Mouse (Mus musculus): Measurements from ENCODE around the gene Cenpj.

Gene Cenpj

GRCm38 (mm10) chr14:56575416-56575815, at the start of gene Cenpj, which contains the start of gene Parp4:
TSS of gene Cenpj (minus strand) at chr14:56575425.
TSS of gene Parp4 (plus strand) at chr14:56575619.
- DNase-seq (ENCODE audit: extremely low read depth, low read depth) = peak; percentile 72

- DNase-seq (ENCODE audit: extremely low read depth, low read depth) = no peak
Observed at GRCm38 (mm10) chr14:56620425-56620824, 45.2 kb upstream of the Cenpj start.

GRCm38 (mm10) chr14:56617470-56617869, 42.2 kb upstream of the Cenpj start:
- no peak for DNase-seq (ENCODE audit: extremely low read depth, low read depth)

- DNase-seq (ENCODE audit: extremely low read depth, low read depth) = no peak
Observed at GRCm38 (mm10) chr14:56613212-56613611, 38.0 kb upstream of the Cenpj start.

GRCm38 (mm10) chr14:56605136-56605535, 29.9 kb upstream of the Cenpj start:
- DNase-seq (ENCODE audit: extremely low read depth, low read depth) = no peak

- DNase-seq (ENCODE audit: extremely low read depth, low read depth) = no peak
Observed at GRCm38 (mm10) chr14:56604438-56604837, 29.2 kb upstream of the Cenpj start.

- DNase-seq (ENCODE audit: extremely low read depth, low read depth) = no peak
Observed at GRCm38 (mm10) chr14:56602069-56602468, 26.8 kb upstream of the Cenpj start.

GRCm38 (mm10) chr14:56598759-56599158, 23.5 kb upstream of the Cenpj start:
- DNase-seq (ENCODE audit: extremely low read depth, low read depth) = no peak

- no peak for DNase-seq (ENCODE audit: extremely low read depth, low read depth)
Observed at GRCm38 (mm10) chr14:56594811-56595210, 19.6 kb upstream of the Cenpj start.

GRCm38 (mm10) chr14:56592191-56592590, 17.0 kb upstream of the Cenpj start:
- no peak for DNase-seq (ENCODE audit: extremely low read depth, low read depth)

- DNase-seq (ENCODE audit: extremely low read depth, low read depth) = no peak
Observed at GRCm38 (mm10) chr14:56582294-56582693, 7.1 kb upstream of the Cenpj start.

- DNase-seq (ENCODE audit: extremely low read depth, low read depth) = peak; percentile 45
Observed at GRCm38 (mm10) chr14:56581117-56581516, 5.9 kb upstream of the Cenpj start.

- no peak for DNase-seq (ENCODE audit: extremely low read depth, low read depth)
Observed at GRCm38 (mm10) chr14:56579011-56579410, 3.8 kb upstream of the Cenpj start.

- DNase-seq (ENCODE audit: extremely low read depth, low read depth) = no peak
Observed at GRCm38 (mm10) chr14:56575969-56576901, 1.0 kb upstream of the Cenpj start.

- DNase-seq (ENCODE audit: extremely low read depth, low read depth) = no peak
Observed at GRCm38 (mm10) chr14:56572546-56572945, 2.7 kb downstream of the Cenpj start.

- peak; percentile 89 for DNase-seq (ENCODE audit: extremely low read depth, low read depth)
Observed at GRCm38 (mm10) chr14:56571310-56572093, 3.7 kb downstream of the Cenpj start.

GRCm38 (mm10) chr14:56569041-56569440, 6.2 kb downstream of the Cenpj start:
- no peak for DNase-seq (ENCODE audit: extremely low read depth, low read depth)

- no peak for DNase-seq (ENCODE audit: extremely low read depth, low read depth)
Observed at GRCm38 (mm10) chr14:56567476-56567875, 7.7 kb downstream of the Cenpj start.

GRCm38 (mm10) chr14:56559134-56559533, 16.1 kb downstream of the Cenpj start:
- no peak for DNase-seq (ENCODE audit: extremely low read depth, low read depth)

GRCm38 (mm10) chr14:56554716-56555115, 20.5 kb downstream of the Cenpj start:
- no peak for DNase-seq (ENCODE audit: extremely low read depth, low read depth)

GRCm38 (mm10) chr14:56553331-56553730, 21.9 kb downstream of the Cenpj start:
- no peak for DNase-seq (ENCODE audit: extremely low read depth, low read depth)

- DNase-seq (ENCODE audit: extremely low read depth, low read depth) = no peak
Observed at GRCm38 (mm10) chr14:56552924-56553323, 22.3 kb downstream of the Cenpj start.
